Mouse (Mus musculus) stomach, embryonic 15.5 days (tissue): Measurements from ENCODE around the gene B4galt4. TPM values are rescaled to one million over a fixed set of nuclear protein-coding genes. Genes with fewer than 3 reads are reported as not detected.

Experiments used
- ATAC-seq: fragments of 200-750 bp; cut with Nextera tagmentation; 2 replicates; pipeline ENCODE4 v1.8.0; 2017; ENCODE audit warnings: low read depth, moderate number of reproducible peaks, moderate TSS enrichment; ENCODE audit not compliant: insufficient read depth, low FRiP score
- H3K27ac ChIP-seq: fragments of 300-500 bp; sonication (generic); 2 replicates; pipeline ENCODE4 v1.5.1; 2015; ENCODE audit warnings: mild to moderate bottlenecking, inconsistent platforms
- H3K27me3 ChIP-seq: fragments of 300-500 bp; sonication (generic); replicated peaks from 2 replicates; pipeline ENCODE4 v1.6.1; 2015; ENCODE audit warnings: inconsistent platforms
- H3K36me3 ChIP-seq: fragments of 300-500 bp; sonication (generic); 2 replicates; pipeline ENCODE4 v1.6.1; 2015; ENCODE audit warnings: inconsistent platforms
- H3K4me1 ChIP-seq: fragments of 300-500 bp; sonication (generic); 2 replicates; pipeline ENCODE4 v1.6.1; 2015; ENCODE audit warnings: inconsistent platforms
- H3K4me2 ChIP-seq: fragments of 300-500 bp; sonication (generic); 2 replicates; pipeline ENCODE4 v1.6.1; 2015; ENCODE audit warnings: mild to moderate bottlenecking, inconsistent platforms
- H3K4me3 ChIP-seq: fragments of 300-500 bp; sonication (generic); replicated peaks from 2 replicates; pipeline ENCODE4 v1.5.1; 2015; ENCODE audit warnings: inconsistent platforms
- H3K9ac ChIP-seq: fragments of 300-500 bp; sonication (generic); 2 replicates; pipeline ENCODE4 v1.6.1; 2015; ENCODE audit warnings: inconsistent platforms
- H3K9me3 ChIP-seq: fragments of 300-500 bp; sonication (generic); 2 replicates; pipeline ENCODE4 v1.6.1; 2016; ENCODE audit warnings: inconsistent platforms
- WGBS: fragments of 180-500 bp; shearing (Covaris S2); methylation state at CpG from one replicate; pipeline ENCODE4 v1.1.7; 2015; 5-methylcytosine and 5-hydroxymethylcytosine counted together
- polyA plus RNA-seq: library from polyadenylated mRNA; unstranded; fragments of >200 nt; fragmentation: Nextera tagmentation; extraction: Ambion mirVana; gene quantifications from 2 replicates; pipeline ENCODE4 v1.2.1, GENCODE M21; 2015

The B4galt4 gene
- polyA plus RNA-seq, 1 experiment from 2014 or later = 21.8 TPM

DNA sequence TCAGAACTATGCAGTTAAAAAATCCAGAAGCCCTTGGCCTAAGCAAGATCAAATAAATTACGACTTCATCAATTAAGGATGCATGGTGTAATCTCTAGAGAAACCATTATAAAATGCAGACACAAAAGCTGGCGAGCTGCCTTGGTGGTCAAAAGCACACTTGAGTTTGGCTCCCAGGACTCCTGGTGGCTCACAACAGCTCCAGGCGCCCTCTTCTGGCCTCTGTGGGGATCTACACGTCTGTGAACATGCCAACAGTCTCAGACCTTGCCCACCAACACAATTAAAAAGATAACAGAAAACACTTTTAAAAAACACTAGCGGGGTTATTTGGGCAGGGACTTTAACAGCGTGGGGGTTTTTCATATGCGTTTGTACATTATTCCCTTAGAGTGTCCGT lies 70.5 kb downstream of the B4galt4 start:
- H3K27me3 ChIP-seq = no peaks in the 10 kb centered on the region
- no peak overlapping the region for H3K4me3 ChIP-seq
- H3K36me3 ChIP-seq = no peaks in the 10 kb centered on the region
- no peak overlapping the region for H3K9ac ChIP-seq
- WGBS = 27% methylated on average over 8 of the region's 8 CpGs
- H3K4me2 ChIP-seq = no peak overlapping the region
- no peak for ATAC-seq
- H3K4me1 ChIP-seq = 0 out of 2 replicates have a peak, but pooled peaks cover 6% of the 10 kb centered on the region
- no peaks in the 10 kb centered on the region for H3K9me3 ChIP-seq
- no peak overlapping the region for H3K27ac ChIP-seq

Other genes starting within 250 kb of the B4galt4 start
- 25.3 and 27.3 TPM in 2 replicates for gene Timmdc1, start 219.6 kb upstream of the B4galt4 start, polyA plus RNA-seq
- 41.8 and 44.7 TPM in 2 replicates for gene Poglut1, start 192.0 kb upstream of the B4galt4 start, polyA plus RNA-seq
- 90.8 and 103 TPM in 2 replicates for gene Tmem39a, start 183.6 kb upstream of the B4galt4 start, polyA plus RNA-seq
- gene Arhgap31, start 29.0 kb upstream of the B4galt4 start, polyA plus RNA-seq = 9.8 and 10.1 TPM in 2 replicates
- gene Upk1b, start 58.1 kb downstream of the B4galt4 start, polyA plus RNA-seq = 28.4 and 41.5 TPM in 2 replicates
- not detected in 2 replicates for gene 4930435E12Rik, start 86.5 kb downstream of the B4galt4 start, polyA plus RNA-seq
- 2.5 and 2.6 TPM in 2 replicates for gene Igsf11, start 150.4 kb downstream of the B4galt4 start, polyA plus RNA-seq